Mouse (Mus musculus) ES-E14 (cell line): Measurements from ENCODE around the gene Lfng. TPM values are rescaled to one million over a fixed set of nuclear protein-coding genes. Genes with fewer than 3 reads are reported as not detected.

Source experiments
- DNase-seq: peaks from one replicate; pipeline ENCODE4 v3.0.0-alpha.2; 2013; ENCODE audit warnings: low read depth, low spot score
- H3K27ac ChIP-seq: 2 replicates; pipeline ENCODE4 v1.5.1; 2012; ENCODE audit warnings: low read depth, mild to moderate bottlenecking, low read length, moderate library complexity, mixed read lengths; ENCODE audit not compliant: poor library complexity, insufficient read depth, severe bottlenecking
- H3K36me3 ChIP-seq: 2 replicates; pipeline ENCODE4 v1.6.1; 2012; ENCODE audit warnings: mild to moderate bottlenecking, low read length, moderate library complexity, mixed read lengths; ENCODE audit not compliant: control insufficient read depth, poor library complexity, insufficient read depth, severe bottlenecking
- H3K4me1 ChIP-seq, 2 experiments: fragments of 150-350 bp in 1 of 2; sonication (generic) in 1 of 2; 2 replicates each; pipeline ENCODE4 v1.6.1; 2012; ENCODE audit warnings: low read length in 2 of 2, mild to moderate bottlenecking in 1 of 2, mixed read lengths in 1 of 2; ENCODE audit not compliant: control insufficient read depth in 2 of 2, insufficient read depth in 2 of 2, poor library complexity in 1 of 2
- H3K4me3 ChIP-seq, 2 experiments: fragments of 150-350 bp in 1 of 2; sonication (generic) in 1 of 2; 2 replicates each; pipeline ENCODE4 v1.5.1; 2012; ENCODE audit warnings: low read length in 2 of 2, low read depth in 1 of 2, mild to moderate bottlenecking in 1 of 2, mixed read lengths in 1 of 2; ENCODE audit not compliant: insufficient read depth in 1 of 2, poor library complexity in 1 of 2, severe bottlenecking in 1 of 2
- H3K9ac ChIP-seq: 2 replicates; pipeline ENCODE4 v1.6.1; 2012; ENCODE audit warnings: low read depth, mild to moderate bottlenecking, low read length, mixed read lengths; ENCODE audit not compliant: poor library complexity, insufficient read depth, severe bottlenecking
- H3K9me3 ChIP-seq: fragments of 150-350 bp; sonication (generic); 2 replicates; pipeline ENCODE4 v1.6.1; 2012; ENCODE audit warnings: low read depth, mild to moderate bottlenecking, low read length; ENCODE audit not compliant: control insufficient read depth, insufficient read depth
- CHD2 ChIP-seq: IDR thresholded peaks from 2 replicates; pipeline ENCODE4 v1.6.1; 2014; ENCODE audit warnings: mild to moderate bottlenecking, low read depth, low read length, inconsistent platforms
- HCFC1 ChIP-seq: IDR thresholded peaks from 2 replicates; pipeline ENCODE4 v1.6.1; 2012; ENCODE audit warnings: low read length, inconsistent platforms, borderline replicate concordance; ENCODE audit not compliant: insufficient read depth
- MAFK ChIP-seq: IDR thresholded peaks from 2 replicates; pipeline ENCODE4 v1.6.1; 2014; ENCODE audit warnings: mild to moderate bottlenecking, low read depth, low read length, inconsistent platforms; ENCODE audit not compliant: insufficient read depth
- ZC3H11A ChIP-seq: IDR thresholded peaks from 2 replicates; pipeline ENCODE4 v1.6.1; 2012; ENCODE audit warnings: low read depth, mild to moderate bottlenecking, inconsistent platforms, low read length, borderline replicate concordance
- ZNF384 ChIP-seq: IDR thresholded peaks from 2 replicates; pipeline ENCODE4 v1.6.1; 2012; ENCODE audit warnings: low read depth, low read length, inconsistent platforms
- in situ Hi-C, 2 experiments: fragments of 600-800 bp; cut with MboI; formaldehyde crosslinking; loops; one replicate each; pipeline ENCODE4 v1.15.1; 2025; ENCODE audit warnings: low sequenced_read_pairs in 2 of 2, inconsistent platforms in 1 of 2; ENCODE audit not compliant: unreplicated experiment in 2 of 2
- total RNA-seq: library from RNA; depleted of rRNA; stranded (reverse); fragments of 300-350 nt; gene quantifications from 2 replicates; pipeline ENCODE4 v1.2.3, GENCODE M21; 2012

The Lfng gene
- total RNA-seq, 1 experiment: 13.3 TPM

DNA sequence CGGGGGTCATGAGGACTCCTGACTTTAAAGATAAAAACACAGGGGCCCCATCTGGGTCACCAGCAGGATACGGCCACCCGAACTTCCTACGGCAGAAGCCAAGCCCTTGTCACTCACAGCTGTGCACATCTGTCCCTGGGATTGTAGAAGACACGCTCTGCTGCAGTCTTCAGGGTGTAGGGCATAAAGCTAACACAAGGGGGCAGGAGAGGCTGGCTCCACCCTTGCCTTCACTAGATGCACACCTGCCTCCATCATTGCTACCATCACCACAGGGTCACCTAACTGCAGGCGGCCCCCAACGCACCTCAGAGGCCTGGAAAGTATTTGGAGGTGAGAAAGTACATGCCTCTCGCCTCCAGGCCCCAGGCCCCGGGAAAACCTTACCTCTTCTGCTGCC is 21.9 kb downstream of the Lfng start:
- TF ChIP-seq ZC3H11A: no peak
- no peak for TF ChIP-seq ZNF384
- TF ChIP-seq MAFK: no peak
- TF ChIP-seq CHD2: no peak
- no peak for TF ChIP-seq HCFC1
- Histone ChIP-seq H3K9me3 (no peaks in the 10 kb centered on the region), H3K36me3 (peaks cover 6% of the 10 kb centered on the region; the same call in 1 of the 2 replicates), H3K9ac (no peak overlapping the region), H3K4me1 (no peaks in the 10 kb centered on the region; a peak in 1 of 4 replicates), H3K4me3 (no peak overlapping the region), H3K27ac (no peak overlapping the region)
- in situ Hi-C loops: no loop called here
- no peak for DNase-seq

DNA sequence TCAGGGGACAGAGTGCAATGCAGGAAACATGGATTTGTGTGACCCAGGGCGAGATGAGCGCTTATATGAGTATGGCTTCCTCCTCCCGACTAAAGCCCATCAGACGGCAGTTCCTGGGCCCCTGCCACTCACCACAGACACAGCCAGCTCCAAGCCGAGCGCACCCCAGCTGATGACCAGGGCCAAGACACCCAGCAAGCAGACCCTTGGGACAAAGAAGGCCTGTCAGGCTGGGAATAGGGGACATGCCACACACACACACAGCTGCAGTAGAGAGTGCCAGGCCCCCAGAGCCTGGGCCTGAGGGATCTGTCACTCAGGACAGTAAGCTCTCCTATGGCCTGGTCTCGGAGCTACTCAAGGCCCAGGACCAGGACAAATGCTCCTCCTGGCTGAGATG is 26.3 kb downstream of the Lfng start:
- Histone ChIP-seq H3K9ac (no peak overlapping the region), H3K36me3 (no peaks in the 10 kb centered on the region; the same call in 1 of the 2 replicates), H3K4me3 (no peak overlapping the region), H3K27ac (no peak overlapping the region), H3K9me3 (no peaks in the 10 kb centered on the region), H3K4me1 (peaks cover 0 to 3% of the 10 kb centered on the region in 2 experiments; a peak in 1 of 4 replicates)
- no peak for DNase-seq
- in situ Hi-C loops: no loop called here
- TF ChIP-seq ZNF384 (no peak), HCFC1 (no peak), CHD2 (no peak), ZC3H11A (no peak), MAFK (no peak)

DNA sequence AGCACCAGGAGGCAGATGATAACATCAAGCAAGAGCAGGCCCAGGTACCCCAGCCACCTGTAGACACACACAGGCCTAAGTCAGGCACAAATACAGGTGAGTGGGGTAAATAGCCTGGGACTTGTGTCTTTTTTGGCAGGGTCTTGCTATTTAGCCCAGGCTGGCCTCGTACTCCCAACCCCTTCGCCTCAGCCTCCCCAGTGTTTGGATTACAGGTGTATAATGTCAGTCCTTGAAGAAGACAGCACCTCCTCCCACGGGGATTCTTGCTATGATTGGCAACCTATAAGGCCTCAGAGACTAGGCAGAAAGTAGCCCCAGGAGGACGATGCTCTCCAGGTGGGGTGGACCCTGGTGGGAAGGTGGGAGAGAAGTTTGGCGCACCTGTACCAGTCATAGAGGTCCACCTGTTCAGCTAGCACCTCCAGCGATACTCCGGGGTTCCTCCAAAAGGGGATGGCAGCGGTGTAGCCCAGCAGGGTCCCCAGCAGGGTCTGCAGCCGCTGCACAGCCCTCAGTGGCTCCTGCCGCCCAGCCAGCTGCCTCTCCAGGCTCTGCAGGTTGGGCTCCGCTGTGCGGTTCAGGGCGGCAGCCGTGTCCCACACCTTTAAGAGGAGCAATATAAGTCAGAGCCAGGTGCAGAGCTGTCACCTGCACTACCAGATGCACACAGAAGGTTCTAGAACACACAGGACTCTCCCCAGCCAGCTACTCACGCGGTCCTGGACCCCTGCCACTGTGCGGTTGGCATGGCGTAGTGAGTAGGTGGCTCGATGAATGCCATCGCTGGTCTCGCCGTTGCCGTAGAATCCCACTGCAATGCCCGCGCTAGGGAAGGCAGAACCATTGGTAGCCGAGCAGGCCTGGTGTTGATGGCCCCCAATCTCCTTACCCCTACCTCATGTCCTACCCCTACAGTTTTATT is 27.9 kb downstream of the Lfng start:
- TF ChIP-seq HCFC1: no peak
- no peak for TF ChIP-seq ZNF384
- no peak for TF ChIP-seq CHD2
- no peak for TF ChIP-seq MAFK
- no peak for TF ChIP-seq ZC3H11A
- in situ Hi-C loops: no loop called here
- H3K27ac ChIP-seq: no peak overlapping the region
- no peak overlapping the region for H3K4me3 ChIP-seq
- H3K9ac ChIP-seq: no peak overlapping the region
- DNase-seq: no peak
- H3K4me1 ChIP-seq: peaks cover 0 to 3% of the 10 kb centered on the region in 2 experiments; a peak in 1 of 4 replicates
- H3K9me3 ChIP-seq: no peaks in the 10 kb centered on the region
- no peaks in the 10 kb centered on the region; the same call in 1 of the 2 replicates for H3K36me3 ChIP-seq

DNA sequence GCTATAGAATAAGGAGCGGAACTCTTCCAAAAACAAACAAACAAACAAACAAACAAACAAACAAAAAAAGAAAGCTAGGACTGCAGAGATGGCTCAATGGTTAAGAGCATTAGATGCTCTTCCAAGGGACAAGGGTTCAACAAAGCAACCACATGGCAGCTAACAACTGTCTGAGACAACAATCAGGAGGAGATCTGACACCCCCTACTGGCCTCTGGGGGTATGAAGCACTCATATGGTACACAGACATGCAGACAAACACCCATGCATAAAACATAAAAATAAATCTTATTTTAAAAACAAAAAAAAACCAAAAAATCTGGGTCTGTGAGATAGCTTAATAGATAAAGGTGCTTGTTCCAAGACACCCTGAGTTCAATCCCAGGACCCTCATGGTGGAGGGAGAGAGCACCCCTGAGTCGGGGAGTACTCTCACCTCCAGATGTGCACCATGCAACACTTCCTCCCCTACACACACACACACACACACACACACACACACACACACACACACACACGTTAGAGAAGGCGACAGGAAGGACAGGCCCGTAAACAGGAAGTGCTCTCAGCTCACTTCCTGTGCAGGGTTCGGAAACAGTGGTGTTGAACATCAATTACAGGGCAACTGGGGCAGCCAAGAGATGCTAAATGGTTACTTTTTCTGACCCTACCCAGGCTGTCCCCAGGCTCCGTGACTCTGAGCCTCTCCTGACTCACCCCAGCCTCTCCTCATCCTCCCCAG is 29.4 kb downstream of the Lfng start:
- TF ChIP-seq MAFK: no peak
- no peak for TF ChIP-seq ZC3H11A
- TF ChIP-seq ZNF384: no peak
- no peak for TF ChIP-seq CHD2
- TF ChIP-seq HCFC1: no peak
- H3K4me3 ChIP-seq: no peak overlapping the region
- H3K4me1 ChIP-seq: peaks cover 0 to 3% of the 10 kb centered on the region in 2 experiments; a peak in 1 of 4 replicates
- in situ Hi-C loops: no loop called here
- H3K9me3 ChIP-seq: no peaks in the 10 kb centered on the region
- no peaks in the 10 kb centered on the region; the same call in 1 of the 2 replicates for H3K36me3 ChIP-seq
- DNase-seq: no peak
- H3K27ac ChIP-seq: no peak overlapping the region
- no peak overlapping the region for H3K9ac ChIP-seq
